Mouse (Mus musculus): ENCODE results near the gene Cdc42. TPM values are rescaled to one million over a fixed set of nuclear protein-coding genes. Genes with fewer than 3 reads are reported as not detected.

Gene Cdc42
- polyA plus RNA-seq, 1 experiment, result 94.4 TPM

GRCm38 (mm10) chr4:137371596-137372523, 14.3 kb upstream of the Cdc42 start:
- 86% methylated on average over 16 of the region's 16 CpGs for WGBS
- peaks cover 27% of the 10 kb centered on the region for H3K4me1 ChIP-seq (replicated peaks; ENCODE audit: control insufficient read depth, insufficient read depth, low read length)
- H3K27me3 ChIP-seq (ENCODE audit: control insufficient read depth, insufficient read depth, low read length), result no peaks in the 10 kb centered on the region
- TF ChIP-seq POLR2A (IDR thresholded peaks at IDR 0.05; ENCODE audit: control insufficient read depth, extremely low read depth, insufficient read depth, low read length, poor library complexity), result no peak
- no peak for TF ChIP-seq CTCF (IDR thresholded peaks at IDR 0.05; ENCODE audit: borderline replicate concordance, control insufficient read depth, extremely low read depth, insufficient read depth, low read length, poor library complexity)
- DNase-seq, result no peak
- no peak overlapping the region for H3K27ac ChIP-seq (ENCODE audit: control insufficient read depth, insufficient read depth, low read length)
- no peak overlapping the region for H3K4me3 ChIP-seq (ENCODE audit: control insufficient read depth, insufficient read depth, low read length)
- no peaks in the 10 kb centered on the region for H3K36me3 ChIP-seq (ENCODE audit: control insufficient read depth, insufficient read depth, low read length)

GRCm38 (mm10) chr4:137369954-137370750, 12.6 kb upstream of the Cdc42 start:
- 51% methylated on average over 29 of the region's 29 CpGs for WGBS
- DNase-seq, result no peak
- TF ChIP-seq POLR2A (IDR thresholded peaks at IDR 0.05; ENCODE audit: control insufficient read depth, extremely low read depth, insufficient read depth, low read length, poor library complexity) (no peak), CTCF (IDR thresholded peaks at IDR 0.05; ENCODE audit: borderline replicate concordance, control insufficient read depth, extremely low read depth, insufficient read depth, low read length, poor library complexity) (no peak)
- Histone ChIP-seq H3K27me3 (ENCODE audit: control insufficient read depth, insufficient read depth, low read length) (no peaks in the 10 kb centered on the region), H3K27ac (ENCODE audit: control insufficient read depth, insufficient read depth, low read length) (no peak overlapping the region), H3K4me1 (replicated peaks; ENCODE audit: control insufficient read depth, insufficient read depth, low read length) (peaks cover 37% of the 10 kb centered on the region), H3K36me3 (ENCODE audit: control insufficient read depth, insufficient read depth, low read length) (no peaks in the 10 kb centered on the region), H3K4me3 (ENCODE audit: control insufficient read depth, insufficient read depth, low read length) (peak overlapping the region; percentile 18; the same call in 1 of the 2 replicates)

- peak overlapping the region; percentile 89 for H3K27ac ChIP-seq (ENCODE audit: control insufficient read depth, insufficient read depth, low read length)
- no peak for TF ChIP-seq CTCF (IDR thresholded peaks at IDR 0.05; ENCODE audit: borderline replicate concordance, control insufficient read depth, extremely low read depth, insufficient read depth, low read length, poor library complexity)
- no peak for TF ChIP-seq POLR2A (IDR thresholded peaks at IDR 0.05; ENCODE audit: control insufficient read depth, extremely low read depth, insufficient read depth, low read length, poor library complexity)
- H3K36me3 ChIP-seq (ENCODE audit: control insufficient read depth, insufficient read depth, low read length), result no peaks in the 10 kb centered on the region
- H3K4me3 ChIP-seq (ENCODE audit: control insufficient read depth, insufficient read depth, low read length), result no peak overlapping the region
- H3K4me1 ChIP-seq (replicated peaks; ENCODE audit: control insufficient read depth, insufficient read depth, low read length), result peaks cover 31% of the 10 kb centered on the region
- 0% methylated on average over 1 of the region's 1 CpGs for WGBS
- no peaks in the 10 kb centered on the region for H3K27me3 ChIP-seq (ENCODE audit: control insufficient read depth, insufficient read depth, low read length)
- peak; percentile 22 for DNase-seq
Observed at GRCm38 (mm10) chr4:137368198-137368597, 10.7 kb upstream of the Cdc42 start.

- H3K4me1 ChIP-seq (replicated peaks; ENCODE audit: control insufficient read depth, insufficient read depth, low read length), result peaks cover 31% of the 10 kb centered on the region
- no peak for TF ChIP-seq CTCF (IDR thresholded peaks at IDR 0.05; ENCODE audit: borderline replicate concordance, control insufficient read depth, extremely low read depth, insufficient read depth, low read length, poor library complexity)
- H3K4me3 ChIP-seq (ENCODE audit: control insufficient read depth, insufficient read depth, low read length), result no peak overlapping the region
- DNase-seq, result peak; percentile 49
- no peaks in the 10 kb centered on the region for H3K36me3 ChIP-seq (ENCODE audit: control insufficient read depth, insufficient read depth, low read length)
- no peaks in the 10 kb centered on the region for H3K27me3 ChIP-seq (ENCODE audit: control insufficient read depth, insufficient read depth, low read length)
- peak overlapping the region; percentile 89 for H3K27ac ChIP-seq (ENCODE audit: control insufficient read depth, insufficient read depth, low read length)
- 4% methylated on average over 5 of the region's 5 CpGs for WGBS
Observed at GRCm38 (mm10) chr4:137367275-137368088, 10.0 kb upstream of the Cdc42 start.

- Histone ChIP-seq H3K27me3 (ENCODE audit: control insufficient read depth, insufficient read depth, low read length) (no peaks in the 10 kb centered on the region), H3K4me1 (replicated peaks; ENCODE audit: control insufficient read depth, insufficient read depth, low read length) (peaks cover 31% of the 10 kb centered on the region), H3K27ac (ENCODE audit: control insufficient read depth, insufficient read depth, low read length) (peak overlapping the region; percentile 1; the same call in 1 of the 2 replicates), H3K4me3 (ENCODE audit: control insufficient read depth, insufficient read depth, low read length) (no peak overlapping the region), H3K36me3 (ENCODE audit: control insufficient read depth, insufficient read depth, low read length) (no peaks in the 10 kb centered on the region)
- 93% methylated on average over 4 of the region's 4 CpGs for WGBS
- DNase-seq, result no peak
- TF ChIP-seq POLR2A (IDR thresholded peaks at IDR 0.05; ENCODE audit: control insufficient read depth, extremely low read depth, insufficient read depth, low read length, poor library complexity), result no peak
- TF ChIP-seq CTCF (IDR thresholded peaks at IDR 0.05; ENCODE audit: borderline replicate concordance, control insufficient read depth, extremely low read depth, insufficient read depth, low read length, poor library complexity), result no peak
Observed at GRCm38 (mm10) chr4:137366097-137366496, 8.6 kb upstream of the Cdc42 start.

Measured in thymus, adult 2 months (tissue).